Mouse (Mus musculus) adrenal gland, postnatal 14 days (tissue): ENCODE results near the gene Prelp. TPM values are rescaled to one million over a fixed set of nuclear protein-coding genes. Genes with fewer than 3 reads are reported as not detected.

Source experiments
- total RNA-seq: library from RNA; stranded (reverse); gene quantifications from 2 replicates; pipeline ENCODE4 v1.2.3, GENCODE M21; 2021

Gene Prelp
- total RNA-seq, 1 experiment from 2014 or later, result 111 TPM

Other genes with a start within 250 kb of the Prelp start
- gene Lax1, start 231.3 kb downstream of the Prelp start, total RNA-seq, result 0.82 and 7.1 TPM in 2 replicates
- gene Atp2b4, start 120.4 kb downstream of the Prelp start, total RNA-seq, result 36.6 and 36.7 TPM in 2 replicates
- gene Optc, start 13.4 kb downstream of the Prelp start, total RNA-seq, result 1.2 and 2.1 TPM in 2 replicates
- gene Fmod, start 115.8 kb upstream of the Prelp start, total RNA-seq, result 13.9 and 15.3 TPM in 2 replicates
- 36.7 and 58.2 TPM in 2 replicates for gene Btg2, start 157.7 kb upstream of the Prelp start, total RNA-seq
- not detected in 2 replicates for gene Chit1, start 189.8 kb upstream of the Prelp start, total RNA-seq